Mouse (Mus musculus) intestine, embryonic 15.5 days (tissue): ENCODE measurements around the gene Ehd3. TPM values are rescaled to one million over a fixed set of nuclear protein-coding genes. Genes with fewer than 3 reads are reported as not detected.

Experiments used
- ATAC-seq: fragments of 200-750 bp; cut with Nextera tagmentation; 2 replicates; pipeline ENCODE4 v1.8.0; 2017; ENCODE audit warnings: moderate TSS enrichment, moderate library complexity
- H3K27ac ChIP-seq: fragments of 300-500 bp; sonication (generic); 2 replicates; pipeline ENCODE4 v1.5.1; 2015; ENCODE audit warnings: mild to moderate bottlenecking, inconsistent platforms
- H3K27me3 ChIP-seq: fragments of 300-500 bp; sonication (generic); replicated peaks from 2 replicates; pipeline ENCODE4 v1.6.1; 2015; ENCODE audit warnings: inconsistent platforms
- H3K36me3 ChIP-seq: fragments of 300-500 bp; sonication (generic); 2 replicates; pipeline ENCODE4 v1.6.1; 2015; ENCODE audit warnings: inconsistent platforms
- H3K4me1 ChIP-seq: fragments of 300-500 bp; sonication (generic); replicated peaks from 2 replicates; pipeline ENCODE4 v1.6.1; 2015; ENCODE audit warnings: inconsistent platforms
- H3K4me2 ChIP-seq: fragments of 300-500 bp; sonication (generic); replicated peaks from 2 replicates; pipeline ENCODE4 v1.6.1; 2015; ENCODE audit warnings: mild to moderate bottlenecking, inconsistent platforms
- H3K4me3 ChIP-seq: fragments of 300-500 bp; sonication (generic); replicated peaks from 2 replicates; pipeline ENCODE4 v1.5.1; 2015; ENCODE audit warnings: inconsistent platforms
- H3K9ac ChIP-seq: fragments of 300-500 bp; sonication (generic); 2 replicates; pipeline ENCODE4 v1.6.1; 2015; ENCODE audit warnings: inconsistent platforms
- H3K9me3 ChIP-seq: fragments of 300-500 bp; sonication (generic); 2 replicates; pipeline ENCODE4 v1.6.1; 2016; ENCODE audit warnings: inconsistent platforms
- WGBS: fragments of 180-500 bp; shearing (Covaris S2); methylation state at CpG from one replicate; pipeline ENCODE4 v1.1.7; 2015; 5-methylcytosine and 5-hydroxymethylcytosine counted together
- polyA plus RNA-seq: library from polyadenylated mRNA; unstranded; fragments of >200 nt; fragmentation: Nextera tagmentation; extraction: Ambion mirVana; gene quantifications from 2 replicates; pipeline ENCODE4 v1.2.1, GENCODE M21; 2015

The Ehd3 gene
- polyA plus RNA-seq, 1 experiment from 2014 or later: 6.2 TPM

DNA sequence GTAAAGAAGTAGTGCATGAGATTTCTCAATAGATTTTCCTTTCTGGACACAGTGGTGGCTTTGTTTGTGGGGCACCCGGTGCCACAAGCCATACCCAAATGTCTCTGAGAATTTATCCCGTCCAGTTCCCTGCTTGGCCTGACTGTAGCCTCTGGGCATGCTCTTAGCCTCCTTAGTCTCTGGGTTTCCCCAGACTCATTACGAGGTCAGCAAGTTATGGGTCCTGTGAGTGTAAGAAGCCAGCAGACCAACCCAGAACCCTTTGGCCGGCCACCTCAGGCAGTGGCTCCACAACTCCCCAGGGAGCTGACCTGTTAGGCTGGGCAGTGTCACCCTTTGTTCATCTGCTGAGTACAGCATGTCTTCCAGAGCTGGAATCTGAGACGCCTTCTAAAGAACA is 7.6 kb downstream of the Ehd3 start:
- Histone ChIP-seq H3K27me3 (no peaks in the 10 kb centered on the region), H3K27ac (no peak overlapping the region), H3K9me3 (no peaks in the 10 kb centered on the region), H3K4me3 (no peak overlapping the region), H3K4me2 (no peak overlapping the region), H3K4me1 (peaks cover 8% of the 10 kb centered on the region; the same call in 1 of the 2 replicates), H3K9ac (no peak overlapping the region), H3K36me3 (no peaks in the 10 kb centered on the region)
- no peak for ATAC-seq
- WGBS: 80% methylated on average over 5 of the region's 5 CpGs

DNA sequence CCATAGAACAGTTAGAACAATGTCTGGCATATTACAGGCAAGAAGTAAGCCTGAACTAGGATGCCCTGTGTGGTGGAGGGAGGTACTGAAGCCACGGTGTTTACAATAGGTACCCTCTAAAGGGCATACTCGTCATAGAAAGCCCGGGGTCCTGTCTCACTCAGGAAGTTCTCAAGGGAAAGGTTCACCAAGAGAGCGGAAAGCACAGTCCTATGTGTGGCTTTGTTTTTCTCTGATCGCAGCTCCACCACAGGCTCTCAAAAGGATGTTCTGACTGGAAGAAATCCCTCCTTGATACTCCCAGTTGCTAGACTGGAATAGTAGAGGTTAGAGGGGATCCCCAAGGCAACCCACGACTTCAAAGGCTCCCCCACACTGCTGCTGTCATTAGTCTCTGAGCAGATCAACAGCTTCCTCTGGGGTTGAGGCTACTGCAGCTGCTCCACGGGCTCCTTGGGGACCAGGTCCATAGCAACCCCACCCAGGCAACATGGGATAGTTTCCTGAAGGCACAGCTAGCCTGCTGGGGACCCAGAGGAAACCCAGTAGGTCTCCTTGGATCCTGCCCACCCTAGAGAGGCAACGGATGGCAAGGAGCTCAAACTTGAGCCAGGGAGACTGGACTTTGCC is 9.2 kb downstream of the Ehd3 start:
- no peak overlapping the region for H3K27ac ChIP-seq
- no peak overlapping the region for H3K4me3 ChIP-seq
- H3K4me2 ChIP-seq: no peak overlapping the region
- no peaks in the 10 kb centered on the region for H3K36me3 ChIP-seq
- no peak for ATAC-seq
- H3K9me3 ChIP-seq: no peaks in the 10 kb centered on the region
- WGBS: 63% methylated on average over 8 of the region's 8 CpGs
- H3K27me3 ChIP-seq: no peaks in the 10 kb centered on the region
- H3K9ac ChIP-seq: no peak overlapping the region
- peaks cover 8% of the 10 kb centered on the region; the same call in 1 of the 2 replicates for H3K4me1 ChIP-seq

- Histone ChIP-seq H3K27ac (no peak overlapping the region), H3K9ac (no peak overlapping the region), H3K27me3 (no peaks in the 10 kb centered on the region), H3K4me3 (no peak overlapping the region), H3K36me3 (no peaks in the 10 kb centered on the region), H3K4me2 (no peak overlapping the region), H3K4me1 (no peaks in the 10 kb centered on the region), H3K9me3 (no peaks in the 10 kb centered on the region)
- no peak for ATAC-seq
- WGBS: 85% methylated on average over 6 of the region's 6 CpGs
Measured at GRCm38 (mm10) chr17:73814500-73815190, 10.7 kb downstream of the Ehd3 start.

GRCm38 (mm10) chr17:73817697-73818380 is 13.9 kb downstream of the Ehd3 start:
- no peak overlapping the region for H3K4me2 ChIP-seq
- H3K9me3 ChIP-seq: no peaks in the 10 kb centered on the region
- WGBS: 79% methylated on average over 9 of the region's 9 CpGs
- no peak overlapping the region for H3K9ac ChIP-seq
- no peaks in the 10 kb centered on the region for H3K36me3 ChIP-seq
- ATAC-seq: no peak
- H3K27me3 ChIP-seq: no peaks in the 10 kb centered on the region
- H3K27ac ChIP-seq: no peak overlapping the region
- no peaks in the 10 kb centered on the region for H3K4me1 ChIP-seq
- no peak overlapping the region for H3K4me3 ChIP-seq

GRCm38 (mm10) chr17:73818936-73819335 is 15.0 kb downstream of the Ehd3 start:
- no peak for ATAC-seq
- WGBS: 75% methylated on average over 4 of the region's 4 CpGs
- Histone ChIP-seq H3K9me3 (no peaks in the 10 kb centered on the region), H3K4me3 (no peak overlapping the region), H3K4me1 (no peaks in the 10 kb centered on the region), H3K27me3 (no peaks in the 10 kb centered on the region), H3K27ac (no peak overlapping the region), H3K9ac (no peak overlapping the region), H3K36me3 (no peaks in the 10 kb centered on the region), H3K4me2 (no peak overlapping the region)

DNA sequence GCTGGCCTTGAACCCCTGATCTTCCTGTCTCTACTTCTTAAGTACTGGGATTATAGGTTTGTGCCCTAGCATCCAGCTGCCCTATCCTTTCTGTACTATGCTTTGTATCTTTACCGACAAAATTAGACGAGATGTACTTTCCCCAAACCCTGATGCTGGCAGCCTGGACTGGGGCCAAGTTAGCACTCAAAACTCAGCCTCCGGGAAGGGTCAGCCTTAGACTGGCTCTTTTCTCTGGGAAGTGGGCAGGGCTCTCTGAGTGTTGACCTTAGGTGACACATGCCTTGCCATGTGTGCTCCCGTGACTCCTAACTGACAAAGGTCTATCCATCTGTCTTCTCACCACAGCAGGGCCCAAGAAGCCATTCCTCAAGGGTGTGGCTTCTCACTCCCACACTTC is 16.8 kb downstream of the Ehd3 start:
- no peaks in the 10 kb centered on the region for H3K4me1 ChIP-seq
- no peak for ATAC-seq
- H3K9ac ChIP-seq: no peak overlapping the region
- H3K4me2 ChIP-seq: no peak overlapping the region
- H3K27me3 ChIP-seq: no peaks in the 10 kb centered on the region
- H3K9me3 ChIP-seq: no peaks in the 10 kb centered on the region
- no peak overlapping the region for H3K4me3 ChIP-seq
- WGBS: 53% methylated on average over 4 of the region's 4 CpGs
- H3K36me3 ChIP-seq: no peaks in the 10 kb centered on the region
- H3K27ac ChIP-seq: no peak overlapping the region

DNA sequence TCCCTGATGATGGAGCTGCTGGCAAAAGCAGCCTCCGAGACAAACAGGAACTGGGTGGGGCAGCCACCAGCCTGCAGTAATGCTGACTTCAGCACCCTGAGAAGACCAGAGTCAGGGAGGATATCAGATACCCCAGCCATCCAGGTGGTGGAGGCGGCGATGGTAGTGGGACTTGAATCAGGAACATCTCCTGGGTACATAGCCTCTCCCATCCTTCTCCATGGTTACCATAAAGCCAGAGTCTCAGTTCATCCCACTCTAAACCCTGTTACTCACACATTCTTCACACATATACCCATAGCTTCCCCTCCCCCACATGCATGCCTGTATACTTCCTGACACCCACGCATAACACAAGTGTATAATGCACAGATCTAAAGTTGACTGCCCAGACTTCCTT is 18.3 kb downstream of the Ehd3 start:
- 78% methylated on average over 4 of the region's 4 CpGs for WGBS
- no peak overlapping the region for H3K9ac ChIP-seq
- no peak overlapping the region for H3K4me3 ChIP-seq
- H3K27me3 ChIP-seq: no peaks in the 10 kb centered on the region
- no peak overlapping the region for H3K27ac ChIP-seq
- no peaks in the 10 kb centered on the region for H3K36me3 ChIP-seq
- ATAC-seq: no peak
- H3K4me1 ChIP-seq: no peaks in the 10 kb centered on the region
- H3K4me2 ChIP-seq: no peak overlapping the region
- H3K9me3 ChIP-seq: no peaks in the 10 kb centered on the region

DNA sequence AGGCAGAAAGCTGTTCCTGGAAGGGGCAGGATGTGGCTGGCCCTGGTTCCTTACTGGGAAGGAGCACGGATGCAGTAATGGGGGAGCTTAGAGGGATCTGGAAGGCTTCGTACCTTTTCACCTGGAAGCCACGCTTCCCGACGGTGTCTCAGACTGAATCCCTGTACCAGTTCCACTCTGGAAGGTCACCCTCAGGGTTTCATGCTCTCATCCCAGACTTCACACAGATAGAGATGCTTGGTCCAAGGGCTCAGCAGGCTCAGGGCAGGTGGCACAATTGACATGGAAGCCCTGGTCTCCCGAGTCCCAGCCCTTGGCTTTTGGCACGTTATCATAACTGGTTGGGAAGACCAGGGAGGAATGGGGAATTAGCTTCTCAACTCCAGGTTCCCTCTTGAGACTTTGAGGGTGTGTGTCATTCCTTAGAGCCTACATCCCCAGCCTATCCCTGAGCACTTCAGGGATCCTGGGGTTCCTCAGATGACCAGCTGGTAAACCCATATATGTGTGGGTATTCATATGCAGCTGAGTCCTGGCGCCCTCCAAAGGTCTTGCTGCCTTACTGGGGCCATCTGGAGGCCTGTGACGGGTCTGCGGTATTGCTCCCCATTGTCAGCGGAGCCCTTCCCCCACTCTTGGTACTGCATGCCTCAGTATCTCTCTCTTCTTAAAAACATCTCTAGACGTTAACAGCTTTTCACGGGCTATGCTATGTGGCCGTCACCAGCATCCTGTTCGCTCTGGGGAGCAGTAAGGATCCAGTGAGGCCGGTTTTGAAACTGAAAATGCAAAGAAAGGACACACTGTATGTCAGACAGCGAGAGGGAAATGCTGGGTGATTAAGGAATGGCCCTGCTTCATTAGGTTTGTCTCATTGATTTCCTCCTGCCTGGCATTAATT is 19.4 kb downstream of the Ehd3 start:
- H3K4me3 ChIP-seq: no peak overlapping the region
- H3K4me1 ChIP-seq: no peaks in the 10 kb centered on the region
- H3K36me3 ChIP-seq: no peaks in the 10 kb centered on the region
- no peaks in the 10 kb centered on the region for H3K9me3 ChIP-seq
- H3K4me2 ChIP-seq: no peak overlapping the region
- no peak for ATAC-seq
- H3K9ac ChIP-seq: no peak overlapping the region
- no peak overlapping the region for H3K27ac ChIP-seq
- 79% methylated on average over 17 of the region's 17 CpGs for WGBS
- H3K27me3 ChIP-seq: no peaks in the 10 kb centered on the region

DNA sequence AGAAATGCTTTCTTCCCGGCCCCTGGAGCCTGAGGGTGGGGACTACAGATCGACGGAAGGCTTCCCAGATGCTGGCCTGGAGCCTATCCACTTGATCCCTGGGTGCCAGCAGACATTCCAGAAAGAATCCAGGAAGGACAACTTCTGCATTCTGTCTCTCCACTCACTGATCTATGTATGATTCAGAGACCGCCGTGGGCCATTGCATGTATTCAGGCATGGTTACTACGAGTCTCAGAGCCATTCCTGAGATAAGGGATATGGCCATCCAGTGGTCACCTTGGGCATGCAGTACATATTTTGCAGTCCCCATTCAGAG is 20.0 kb downstream of the Ehd3 start:
- Histone ChIP-seq H3K4me3 (no peak overlapping the region), H3K36me3 (no peaks in the 10 kb centered on the region), H3K9me3 (no peaks in the 10 kb centered on the region), H3K4me1 (no peaks in the 10 kb centered on the region), H3K27me3 (no peaks in the 10 kb centered on the region), H3K27ac (no peak overlapping the region), H3K9ac (no peak overlapping the region), H3K4me2 (no peak overlapping the region)
- no peak for ATAC-seq
- 64% methylated on average over 6 of the region's 6 CpGs for WGBS

DNA sequence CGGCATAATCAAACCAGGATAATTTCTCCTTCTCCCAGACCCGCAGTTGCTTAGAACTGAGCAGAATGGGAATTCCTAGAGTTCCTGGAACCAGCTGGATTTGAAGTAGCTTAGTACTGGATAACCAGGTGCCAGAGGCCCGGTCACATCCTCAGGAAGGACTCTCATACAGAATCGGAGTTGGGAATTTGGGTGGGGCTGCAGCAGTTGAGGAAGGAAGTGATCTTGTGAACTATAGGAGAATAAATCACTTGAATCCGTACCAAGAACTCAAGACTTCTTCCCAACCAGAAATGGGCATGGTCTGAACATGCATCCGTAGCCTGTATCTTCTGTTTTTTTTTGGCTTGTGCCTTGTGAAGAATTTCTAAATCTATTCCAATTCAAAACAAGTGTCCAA is 22.2 kb downstream of the Ehd3 start:
- no peaks in the 10 kb centered on the region for H3K4me1 ChIP-seq
- H3K27ac ChIP-seq: no peak overlapping the region
- H3K36me3 ChIP-seq: no peaks in the 10 kb centered on the region
- H3K9ac ChIP-seq: no peak overlapping the region
- H3K4me2 ChIP-seq: no peak overlapping the region
- no peak overlapping the region for H3K4me3 ChIP-seq
- no peaks in the 10 kb centered on the region for H3K9me3 ChIP-seq
- H3K27me3 ChIP-seq: no peaks in the 10 kb centered on the region
- WGBS: 86% methylated on average over 6 of the region's 6 CpGs
- ATAC-seq: no peak

DNA sequence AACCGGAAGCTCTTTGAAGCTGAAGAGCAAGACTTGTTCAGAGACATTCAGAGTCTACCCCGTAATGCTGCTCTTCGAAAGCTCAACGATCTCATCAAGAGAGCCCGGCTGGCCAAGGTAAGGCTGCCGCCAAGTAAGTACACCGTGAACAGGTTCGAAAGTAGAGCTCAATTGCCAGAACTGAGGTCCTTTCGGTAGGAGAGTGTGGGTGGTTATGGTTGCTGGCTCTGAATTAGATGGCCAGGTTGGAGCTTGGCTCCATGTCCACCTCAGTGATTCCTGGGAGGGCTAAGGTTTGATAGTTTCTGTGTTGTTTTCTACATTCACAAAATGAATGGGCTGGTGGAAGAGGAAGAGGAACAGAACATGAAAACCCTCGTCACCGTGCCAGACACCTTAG is 23.5 kb downstream of the Ehd3 start:
- WGBS: 98% methylated on average over 11 of the region's 11 CpGs
- Histone ChIP-seq H3K27me3 (no peaks in the 10 kb centered on the region), H3K9ac (no peak overlapping the region), H3K4me3 (no peak overlapping the region), H3K36me3 (no peaks in the 10 kb centered on the region), H3K9me3 (no peaks in the 10 kb centered on the region), H3K4me2 (no peak overlapping the region), H3K4me1 (no peaks in the 10 kb centered on the region), H3K27ac (no peak overlapping the region)
- no peak for ATAC-seq

DNA sequence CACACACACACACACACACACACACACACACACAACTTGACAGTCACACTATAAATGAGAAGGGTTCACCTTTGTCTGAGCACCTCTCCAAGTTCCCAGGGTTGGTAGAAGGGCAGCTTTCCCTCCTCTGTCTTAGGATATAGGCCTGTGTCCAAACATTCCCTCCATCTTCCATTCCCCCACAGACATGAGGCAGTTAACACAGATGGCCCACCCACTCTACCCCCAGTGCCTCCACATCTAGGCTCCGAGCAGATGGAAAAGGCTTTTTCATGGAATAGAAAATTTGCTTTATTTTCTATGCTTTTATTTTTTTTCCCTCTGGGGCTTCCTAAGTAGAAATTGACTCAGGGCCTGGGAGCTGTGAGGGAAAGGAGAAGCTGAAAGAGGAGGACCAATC is 26.6 kb downstream of the Ehd3 start:
- 77% methylated on average over 1 of the region's 1 CpGs for WGBS

More for the DNA sequence above, 26.6 kb downstream of the Ehd3 start:
- Histone ChIP-seq H3K9ac (no peak overlapping the region), H3K9me3 (no peaks in the 10 kb centered on the region), H3K4me3 (no peak overlapping the region), H3K36me3 (no peaks in the 10 kb centered on the region), H3K27ac (no peak overlapping the region), H3K4me1 (no peaks in the 10 kb centered on the region), H3K27me3 (no peaks in the 10 kb centered on the region), H3K4me2 (no peak overlapping the region)
- no peak for ATAC-seq
